Comparison of ENCODE assay signal across 10 mouse cellular contexts in the genomic region with DNA sequence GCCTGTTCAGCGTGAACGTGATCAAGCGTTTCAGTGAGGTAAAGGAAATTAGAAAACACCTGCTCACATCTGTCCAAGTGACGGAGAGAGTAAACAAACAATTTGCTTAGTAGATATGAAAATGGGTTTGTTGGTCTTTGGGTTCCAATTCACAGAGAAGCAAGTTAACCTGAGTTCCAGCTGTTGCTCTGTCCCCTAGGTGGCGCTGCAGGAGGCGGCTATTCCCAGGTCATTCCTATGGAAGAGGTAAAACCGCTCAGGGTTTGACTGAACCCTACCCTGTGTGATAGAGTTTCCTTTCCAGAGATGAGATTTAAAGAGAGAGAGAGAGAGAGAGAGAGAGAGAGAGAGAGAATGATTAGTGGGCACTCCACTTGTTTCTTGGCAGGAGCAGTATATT. TPM values are rescaled to one million over a fixed set of nuclear protein-coding genes. Genes with fewer than 3 reads are reported as not detected.
DNase-seq lines count a peak whose midpoint lies in the region; ATAC-seq and TF ChIP-seq lines count a peak whose summit lies in the region.
"Had no signal": no experiment of that assay in that cellular context is flagged by ENCODE, and none has a peak within 500 bp of the region (broad histone marks: within the 10 kb centered on the region; RNA-seq: fewer than 3 reads in every experiment).

No protein-coding gene starts in this region.

- H3K9ac ChIP-seq in forebrain, embryonic 14.5 days (ENCODE audit: low read length), result no peak overlapping the region
- no peak overlapping the region for H3K9ac ChIP-seq in forebrain, embryonic 16.5 days (replicated peaks; ENCODE audit: low read depth, low read length)
- no peak overlapping the region for H3K9ac ChIP-seq in heart, postnatal 0 days (replicated peaks; ENCODE audit: low read depth, low read length)

- no peaks in the 10 kb centered on the region for H3K27me3 ChIP-seq in forebrain, embryonic 14.5 days (replicated peaks; ENCODE audit: control insufficient read depth, insufficient read depth, low read length)
- H3K27me3 ChIP-seq in forebrain, embryonic 16.5 days (replicated peaks; ENCODE audit: control insufficient read depth, insufficient read depth, low read length), result no peaks in the 10 kb centered on the region
- no peaks in the 10 kb centered on the region for H3K27me3 ChIP-seq in testis, adult 2 months (ENCODE audit: control insufficient read depth, insufficient read depth, low read length)
- H3K27me3 ChIP-seq in heart, postnatal 0 days (ENCODE audit: control insufficient read depth, insufficient read depth, low read length), result no peaks in the 10 kb centered on the region

- peak; percentile 50 for DNase-seq in forebrain, embryonic 14.5 days (ENCODE audit: low spot score)
- DNase-seq in testis, postnatal 14 days (ENCODE audit: low spot score), result no peak
- peak; percentile 84 to 85 for DNase-seq in cerebellum, postnatal 10 days
- peak; percentile 38 for DNase-seq in heart, postnatal 0 days (ENCODE audit: low spot score)
- peak; percentile 77 for DNase-seq in lung, adult 2 months
- DNase-seq in spleen, adult 12 weeks (ENCODE audit: low spot score), result peak; percentile 12

- no peak overlapping the region for H3K27ac ChIP-seq in forebrain, embryonic 14.5 days (ENCODE audit: low read depth, low read length)
- H3K27ac ChIP-seq in forebrain, embryonic 16.5 days (ENCODE audit: low read length), result no peak overlapping the region
- H3K27ac ChIP-seq in testis, adult 2 months (ENCODE audit: control insufficient read depth, insufficient read depth, low read depth, low read length), result no peak overlapping the region
- no peak overlapping the region for H3K27ac ChIP-seq in heart, postnatal 0 days (ENCODE audit: low read depth)

- no peak for TF ChIP-seq EP300 in heart, postnatal 0 days (IDR thresholded peaks at IDR 0.05; ENCODE audit: low read depth)

- ATAC-seq in forebrain, embryonic 14.5 days, result no peak
- ATAC-seq in forebrain, embryonic 16.5 days, result no peak
- ATAC-seq in heart, postnatal 0 days (ENCODE audit: insufficient read depth, low read depth), result 0 out of 2 replicates have a peak, but pooled peaks have one; percentile 49

- no peak overlapping the region for H3K4me2 ChIP-seq in forebrain, embryonic 14.5 days (ENCODE audit: low read length)
- no peak overlapping the region for H3K4me2 ChIP-seq in forebrain, embryonic 16.5 days (ENCODE audit: low read length)
- no peak overlapping the region for H3K4me2 ChIP-seq in heart, postnatal 0 days (ENCODE audit: low read depth, low read length)

- H3K4me3 ChIP-seq in forebrain, embryonic 14.5 days (ENCODE audit: low read depth, low read length), result no peak overlapping the region
- no peak overlapping the region for H3K4me3 ChIP-seq in forebrain, embryonic 16.5 days (replicated peaks; ENCODE audit: low read length)
- H3K4me3 ChIP-seq in testis, adult 2 months (ENCODE audit: control insufficient read depth, low read depth, low read length), result no peak overlapping the region
- no peak overlapping the region for H3K4me3 ChIP-seq in heart, postnatal 0 days (ENCODE audit: low read depth, low read length)
- H3K4me3 ChIP-seq in lung, adult 2 months (replicated peaks; ENCODE audit: extremely low read depth, low read depth, low read length), result no peak overlapping the region

- TF ChIP-seq CTCF in testis, adult 2 months (IDR thresholded peaks at IDR 0.05; ENCODE audit: control insufficient read depth, insufficient read depth, insufficient replicate concordance, low read depth, low read length), result peak; percentile 63; the same call in 1 of the 2 replicates
- peak; percentile 81 for TF ChIP-seq CTCF in heart, postnatal 0 days (IDR thresholded peaks at IDR 0.05; ENCODE audit: low read depth)
- peak; percentile 89 for TF ChIP-seq CTCF in lung, adult 2 months (IDR thresholded peaks at IDR 0.05; ENCODE audit: insufficient read depth, low read length)

- H3K4me1 ChIP-seq in forebrain, embryonic 14.5 days (ENCODE audit: control insufficient read depth, insufficient read depth, low read length), result peaks cover 3% of the 10 kb centered on the region; the same call in 1 of the 2 replicates
- peaks cover 5% of the 10 kb centered on the region; the same call in 1 of the 2 replicates for H3K4me1 ChIP-seq in forebrain, embryonic 16.5 days (replicated peaks; ENCODE audit: control insufficient read depth, insufficient read depth, low read length)
- H3K4me1 ChIP-seq in testis, adult 2 months (ENCODE audit: control insufficient read depth, insufficient read depth, low read length), result peaks cover 2% of the 10 kb centered on the region; the same call in 1 of the 2 replicates
- no peaks in the 10 kb centered on the region for H3K4me1 ChIP-seq in heart, postnatal 0 days (ENCODE audit: control insufficient read depth, insufficient read depth)
- H3K4me1 ChIP-seq in lung, adult 2 months (ENCODE audit: control insufficient read depth, insufficient read depth, low read length), result no peaks in the 10 kb centered on the region

- H3K36me3 ChIP-seq in forebrain, embryonic 14.5 days (ENCODE audit: control insufficient read depth, insufficient read depth, low read length), result peaks cover 49% of the 10 kb centered on the region
- peaks cover 7% of the 10 kb centered on the region for H3K36me3 ChIP-seq in forebrain, embryonic 16.5 days (ENCODE audit: control insufficient read depth, insufficient read depth)
- H3K36me3 ChIP-seq in testis, adult 2 months (ENCODE audit: control insufficient read depth, insufficient read depth, low read length), result no peaks in the 10 kb centered on the region
- peaks cover 78% of the 10 kb centered on the region for H3K36me3 ChIP-seq in heart, postnatal 0 days (replicated peaks; ENCODE audit: control insufficient read depth, insufficient read depth, low read length)

- H3K9me3 ChIP-seq in forebrain, embryonic 14.5 days (replicated peaks; ENCODE audit: control insufficient read depth, low read length), result no peaks in the 10 kb centered on the region
- no peaks in the 10 kb centered on the region for H3K9me3 ChIP-seq in forebrain, embryonic 16.5 days (ENCODE audit: control insufficient read depth, low read length)
- no peaks in the 10 kb centered on the region for H3K9me3 ChIP-seq in heart, postnatal 0 days (replicated peaks; ENCODE audit: control insufficient read depth, low read length)

- 60% methylated on average over 7 of the region's 7 CpGs for WGBS in forebrain, embryonic 14.5 days
- WGBS in forebrain, embryonic 16.5 days, result 57% methylated on average over 7 of the region's 7 CpGs
- WGBS in heart, postnatal 0 days, result 41% methylated on average over 7 of the region's 7 CpGs
- 46% methylated on average over 7 of the region's 7 CpGs for WGBS in lung, adult 2 months

- TF ChIP-seq POLR2A in testis, adult 2 months (IDR thresholded peaks at IDR 0.05; ENCODE audit: control insufficient read depth, low read depth, low read length), result no peak
- TF ChIP-seq POLR2A in lung, adult 2 months (IDR thresholded peaks at IDR 0.05; ENCODE audit: borderline replicate concordance, extremely low read depth, low read depth, low read length), result no peak

RNA-seq across cellular contexts. Expression of gene Akap5, which starts 31.5 kb away (rescaled TPM):
- polyA plus RNA-seq in forebrain, embryonic 14.5 days (2014; fragmentation: Nextera tagmentation; extraction: Ambion mirVana), result 3.0 and 4.4 TPM in 2 replicates
- polyA plus RNA-seq in forebrain, embryonic 16.5 days (2015; fragmentation: Nextera tagmentation; extraction: Ambion mirVana), result 8.2 and 10.3 TPM in 2 replicates
- polyA plus RNA-seq in testis, adult 2 months (2012; rRNA removed), result 0.16 TPM in 2 replicates
- 0.50 and 3.7 TPM in 2 replicates for total RNA-seq in heart, postnatal 0 days (2014; rRNA removed; ENCODE audit: low replicate concordance)
- 1.1 TPM in 2 replicates for polyA plus RNA-seq in heart, postnatal 0 days (2015; fragmentation: Nextera tagmentation; extraction: Ambion mirVana)
- polyA plus RNA-seq in lung, adult 2 months (2012; rRNA removed), result 31.6 and 72.3 TPM in 2 replicates

RNA-seq across cellular contexts. Expression of gene Mthfd1, which starts 38.1 kb away (rescaled TPM):
- 41.3 and 43.2 TPM in 2 replicates for polyA plus RNA-seq in forebrain, embryonic 14.5 days (2014; fragmentation: Nextera tagmentation; extraction: Ambion mirVana)
- 47.8 and 51.0 TPM in 2 replicates for polyA plus RNA-seq in forebrain, embryonic 16.5 days (2015; fragmentation: Nextera tagmentation; extraction: Ambion mirVana)
- 6.1 and 7.5 TPM in 2 replicates for polyA plus RNA-seq in testis, adult 2 months (2012; rRNA removed)
- total RNA-seq in heart, postnatal 0 days (2014; rRNA removed; ENCODE audit: low replicate concordance), result 18.3 and 23.8 TPM in 2 replicates
- 20.8 and 23.8 TPM in 2 replicates for polyA plus RNA-seq in heart, postnatal 0 days (2015; fragmentation: Nextera tagmentation; extraction: Ambion mirVana)
- 69.8 and 96.2 TPM in 2 replicates for polyA plus RNA-seq in lung, adult 2 months (2012; rRNA removed)

RNA-seq across cellular contexts. Expression of gene Tex21, which starts 46.6 kb away (rescaled TPM):
- not detected in 2 replicates for polyA plus RNA-seq in forebrain, embryonic 14.5 days (2014; fragmentation: Nextera tagmentation; extraction: Ambion mirVana)
- not detected in 2 replicates for polyA plus RNA-seq in forebrain, embryonic 16.5 days (2015; fragmentation: Nextera tagmentation; extraction: Ambion mirVana)
- 59.9 and 60.2 TPM in 2 replicates for polyA plus RNA-seq in testis, adult 2 months (2012; rRNA removed)
- total RNA-seq in heart, postnatal 0 days (2014; rRNA removed; ENCODE audit: low replicate concordance), result not detected in 2 replicates
- 0.07 and 0.11 TPM in 2 replicates for polyA plus RNA-seq in heart, postnatal 0 days (2015; fragmentation: Nextera tagmentation; extraction: Ambion mirVana)
- not detected in 2 replicates for polyA plus RNA-seq in lung, adult 2 months (2012; rRNA removed)
- total RNA-seq: layer of hippocampus, adult 18-20 months had no signal
- polyA plus RNA-seq: stomach, embryonic 16.5 days had no signal

Comparison
In these comparisons a context has a peak if more than half of its experiments do, and no peak if none do; other contexts are left out.
1. RNA of gene Tex21, which starts 46.6 kb away (polyA plus RNA-seq): 59.9 to 60.2 TPM in testis, adult 2 months; 0.07 to 0.11 TPM in heart, postnatal 0 days, not detected in forebrain, embryonic 14.5 days, not detected in forebrain, embryonic 16.5 days and not detected in lung, adult 2 months; every median in the first group is over 10 times any median in the second.
2. Peak in every context shown above with its lines, with median percentiles within 50 percentile points of each other: CTCF ChIP-seq.